ENCODE assay signal across 9 mouse cellular contexts in genomic region chr2:168765065-168765681, GRCm38 (mm10). TPM values are rescaled to one million over a fixed set of nuclear protein-coding genes. Genes with fewer than 3 reads are reported as not detected.
DNase-seq lines count a peak whose midpoint lies in the region; ATAC-seq and TF ChIP-seq lines count a peak whose summit lies in the region.
"Had no signal": no experiment of that assay in that cellular context is flagged by ENCODE, and none has a peak within 500 bp of the region (broad histone marks: within the 10 kb centered on the region; RNA-seq: fewer than 3 reads in every experiment).

No protein-coding gene starts in this region.

- peaks cover 20% of the 10 kb centered on the region for H3K27me3 ChIP-seq in heart, embryonic 10.5 days (ENCODE audit: insufficient read depth, poor library complexity, severe bottlenecking)
- peaks cover 69% of the 10 kb centered on the region for H3K27me3 ChIP-seq in heart, embryonic 14.5 days (ENCODE audit: control insufficient read depth, insufficient read depth, low read length)
- peaks cover 86% of the 10 kb centered on the region for H3K27me3 ChIP-seq in kidney, postnatal 0 days (ENCODE audit: insufficient read depth, low read length)
- peaks cover 93% of the 10 kb centered on the region for H3K27me3 ChIP-seq in lung, embryonic 15.5 days

- peaks cover 22% of the 10 kb centered on the region for H3K4me1 ChIP-seq in heart, embryonic 10.5 days
- peaks cover 3 to 15% of the 10 kb centered on the region in 2 experiments; a peak in 3 of 4 replicates for H3K4me1 ChIP-seq in heart, embryonic 14.5 days (ENCODE audit: control insufficient read depth in 2 of 2, insufficient read depth in 2 of 2, low read length in 2 of 2)
- peaks cover 17% of the 10 kb centered on the region for H3K4me1 ChIP-seq in kidney, postnatal 0 days (replicated peaks; ENCODE audit: insufficient read depth, low read length)
- peaks cover 33% of the 10 kb centered on the region for H3K4me1 ChIP-seq in lung, embryonic 15.5 days

- no peaks in the 10 kb centered on the region for H3K9me3 ChIP-seq in heart, embryonic 10.5 days
- H3K9me3 ChIP-seq in heart, embryonic 14.5 days (ENCODE audit: control insufficient read depth, low read length), result no peaks in the 10 kb centered on the region
- H3K9me3 ChIP-seq in kidney, postnatal 0 days (replicated peaks; ENCODE audit: low read length), result no peaks in the 10 kb centered on the region
- H3K9me3 ChIP-seq in lung, embryonic 15.5 days, result no peaks in the 10 kb centered on the region

- DNase-seq in heart, embryonic 10.5 days (ENCODE audit: low spot score), result peak; percentile 87
- no peak for DNase-seq in heart, adult 8-10 months (ENCODE audit: low spot score)
- peak; percentile 91 for DNase-seq in embryo, embryonic 10.5 days (ENCODE audit: low spot score)
- peak; percentile 46 for DNase-seq in kidney, postnatal 0 days (ENCODE audit: low spot score)
- peak; percentile 46 to 49 for DNase-seq in right cerebral cortex, postnatal 10 days (ENCODE audit: low spot score in 2 of 2)
- DNase-seq in spleen, postnatal 14 days (ENCODE audit: low spot score in 2 of 2), result no peak

- peak; percentile 37; the same call in 1 of the 2 replicates for ATAC-seq in heart, embryonic 14.5 days (ENCODE audit: insufficient number of reproducible peaks, insufficient read depth, low FRiP score, low read depth)
- ATAC-seq in kidney, postnatal 0 days (replicated peaks; ENCODE audit: low FRiP score, low read depth), result no peak
- ATAC-seq in lung, embryonic 15.5 days (ENCODE audit: borderline replicate concordance, extremely low read depth, low FRiP score, low TSS enrichment), result no peak

- H3K4me3 ChIP-seq in heart, embryonic 10.5 days, result peak overlapping the region; percentile 83
- H3K4me3 ChIP-seq in heart, embryonic 14.5 days (ENCODE audit: control insufficient read depth in 1 of 2, insufficient read depth in 1 of 2, low read depth in 1 of 2, low read length in 2 of 2), result peak overlapping the region; percentile 67 to 70
- peak overlapping the region; percentile 29; the same call in 1 of the 2 replicates for H3K4me3 ChIP-seq in kidney, postnatal 0 days (replicated peaks; ENCODE audit: low read depth, low read length)
- peak overlapping the region; percentile 41 for H3K4me3 ChIP-seq in lung, embryonic 15.5 days

- H3K4me2 ChIP-seq in heart, embryonic 14.5 days (ENCODE audit: low read length), result peak overlapping the region; percentile 95
- peak overlapping the region; percentile 61 for H3K4me2 ChIP-seq in kidney, postnatal 0 days (ENCODE audit: low read length)
- peak overlapping the region; percentile 80 for H3K4me2 ChIP-seq in lung, embryonic 15.5 days

- no peaks in the 10 kb centered on the region for H3K36me3 ChIP-seq in heart, embryonic 10.5 days
- no peaks in the 10 kb centered on the region for H3K36me3 ChIP-seq in heart, embryonic 14.5 days (ENCODE audit: control insufficient read depth, insufficient read depth, low read length)
- H3K36me3 ChIP-seq in kidney, postnatal 0 days (ENCODE audit: insufficient read depth, low read length), result no peaks in the 10 kb centered on the region
- H3K36me3 ChIP-seq in lung, embryonic 15.5 days, result no peaks in the 10 kb centered on the region

- H3K9ac ChIP-seq in heart, embryonic 14.5 days (ENCODE audit: low read length), result peak overlapping the region; percentile 80
- no peak overlapping the region for H3K9ac ChIP-seq in kidney, postnatal 0 days (ENCODE audit: low read depth, low read length)
- H3K9ac ChIP-seq in lung, embryonic 15.5 days, result no peak overlapping the region

- peak; percentile 65 for TF ChIP-seq CTCF in kidney, postnatal 0 days (IDR thresholded peaks at IDR 0.05; ENCODE audit: low read depth)

- WGBS in heart, embryonic 10.5 days, result under 1% methylated on average over 32 of the region's 32 CpGs
- WGBS in heart, embryonic 14.5 days, result under 1% methylated on average over 32 of the region's 32 CpGs
- 1% methylated on average over 32 of the region's 32 CpGs for WGBS in kidney, postnatal 0 days
- WGBS in lung, embryonic 15.5 days, result under 1% methylated on average over 30 of the region's 32 CpGs

- peak overlapping the region; percentile 96 for H3K27ac ChIP-seq in heart, embryonic 10.5 days
- peak overlapping the region; percentile 34 to 68 for H3K27ac ChIP-seq in heart, embryonic 14.5 days (replicated peaks in 1 of 2; ENCODE audit: control insufficient read depth in 1 of 2, insufficient read depth in 1 of 2, low read depth in 2 of 2, low read length in 2 of 2)
- no peak overlapping the region for H3K27ac ChIP-seq in kidney, postnatal 0 days
- H3K27ac ChIP-seq in lung, embryonic 15.5 days, result no peak overlapping the region

RNA-seq across cellular contexts. Expression of gene Sall4, which starts 2.6 kb away (rescaled TPM):
- polyA plus RNA-seq in heart, embryonic 10.5 days (2016; fragmentation: Nextera tagmentation; extraction: Ambion mirVana), result 10.6 and 21.6 TPM in 2 replicates
- total RNA-seq in heart, adult 8-10 months (2022), result 1 to 10 TPM; 1.3 to 2.6 (median 2.3) TPM
- 0.84 and 1.1 TPM in 2 replicates for polyA plus RNA-seq in heart, embryonic 14.5 days (2014; fragmentation: Nextera tagmentation; extraction: Ambion mirVana)
- not detected in 2 replicates for polyA plus RNA-seq in kidney, postnatal 0 days (2015; fragmentation: Nextera tagmentation; extraction: Ambion mirVana)
- polyA plus RNA-seq in lung, embryonic 15.5 days (2015; fragmentation: Nextera tagmentation; extraction: Ambion mirVana), result 0.05 and 0.11 TPM in 2 replicates
- total RNA-seq: left cerebral cortex, postnatal 14 days had no signal

RNA-seq across cellular contexts. Expression of gene Atp9a, which starts 23.0 kb away (rescaled TPM):
- polyA plus RNA-seq in heart, embryonic 10.5 days (2016; fragmentation: Nextera tagmentation; extraction: Ambion mirVana), result 8.9 and 11.8 TPM in 2 replicates
- total RNA-seq in heart, adult 8-10 months (2022), result 10 to 100 TPM; 53.2 to 63.6 (median 56.8) TPM
- 12.9 and 14.8 TPM in 2 replicates for polyA plus RNA-seq in heart, embryonic 14.5 days (2014; fragmentation: Nextera tagmentation; extraction: Ambion mirVana)
- 14.2 and 15.0 TPM in 2 replicates for polyA plus RNA-seq in kidney, postnatal 0 days (2015; fragmentation: Nextera tagmentation; extraction: Ambion mirVana)
- 14.3 and 14.9 TPM in 2 replicates for polyA plus RNA-seq in lung, embryonic 15.5 days (2015; fragmentation: Nextera tagmentation; extraction: Ambion mirVana)

Comparison
In these comparisons a context has a peak if more than half of its experiments do, and no peak if none do; other contexts are left out.
1. DNase-seq: peak in heart, embryonic 10.5 days (single experiment), embryo, embryonic 10.5 days (single experiment), kidney, postnatal 0 days (single experiment) and right cerebral cortex, postnatal 10 days (2 of 2); none in heart, adult 8-10 months (single experiment) and spleen, postnatal 14 days (0 of 2).
2. H3K27ac ChIP-seq: peak in heart, embryonic 10.5 days (single experiment) and heart, embryonic 14.5 days (2 of 2); none in kidney, postnatal 0 days (single experiment) and lung, embryonic 15.5 days (single experiment).
3. H3K4me3 ChIP-seq: peak in every context shown above with its lines; median percentile 83 in heart, embryonic 10.5 days; 68 in heart, embryonic 14.5 days; 41 in lung, embryonic 15.5 days; 29 in kidney, postnatal 0 days.
4. Peak in every context shown above with its lines, with median percentiles within 50 percentile points of each other: H3K4me2 ChIP-seq.